Mouse (Mus musculus): ENCODE data around the gene Scarf1. TPM values are rescaled to one million over a fixed set of nuclear protein-coding genes. Genes with fewer than 3 reads are reported as not detected.
A peak's percentile ranks its signal among the peaks of the same experiment; 100 is the strongest.

Gene Scarf1
- polyA plus RNA-seq, 1 experiment from 2014 or later: 17.7 TPM

- H3K4me1 ChIP-seq (replicated peaks; ENCODE audit: control insufficient read depth, insufficient read depth, low read length): peaks cover 12% of the 10 kb centered on the region
- peak overlapping the region; percentile 50; the same call in 1 of the 2 replicates for H3K9ac ChIP-seq (ENCODE audit: low read length)
- H3K27me3 ChIP-seq (ENCODE audit: control insufficient read depth, insufficient read depth, low read depth, low read length): no peaks in the 10 kb centered on the region
- no peaks in the 10 kb centered on the region for H3K9me3 ChIP-seq (ENCODE audit: control insufficient read depth, low read length)
- H3K4me3 ChIP-seq (ENCODE audit: low read length): no peak overlapping the region
- ATAC-seq (ENCODE audit: low read depth): peak; percentile 92
- WGBS: 8% methylated on average over 12 of the region's 12 CpGs
- H3K36me3 ChIP-seq (ENCODE audit: control insufficient read depth, insufficient read depth, low read length): no peaks in the 10 kb centered on the region
- H3K4me2 ChIP-seq (ENCODE audit: low read depth, low read length): peak overlapping the region; percentile 36; the same call in 1 of the 2 replicates
- H3K27ac ChIP-seq (ENCODE audit: low read length): peak overlapping the region; percentile 23
These were observed 59.7 kb downstream of the Scarf1 start for GRCm38 (mm10) chr11:75572854-75573650.

DNA sequence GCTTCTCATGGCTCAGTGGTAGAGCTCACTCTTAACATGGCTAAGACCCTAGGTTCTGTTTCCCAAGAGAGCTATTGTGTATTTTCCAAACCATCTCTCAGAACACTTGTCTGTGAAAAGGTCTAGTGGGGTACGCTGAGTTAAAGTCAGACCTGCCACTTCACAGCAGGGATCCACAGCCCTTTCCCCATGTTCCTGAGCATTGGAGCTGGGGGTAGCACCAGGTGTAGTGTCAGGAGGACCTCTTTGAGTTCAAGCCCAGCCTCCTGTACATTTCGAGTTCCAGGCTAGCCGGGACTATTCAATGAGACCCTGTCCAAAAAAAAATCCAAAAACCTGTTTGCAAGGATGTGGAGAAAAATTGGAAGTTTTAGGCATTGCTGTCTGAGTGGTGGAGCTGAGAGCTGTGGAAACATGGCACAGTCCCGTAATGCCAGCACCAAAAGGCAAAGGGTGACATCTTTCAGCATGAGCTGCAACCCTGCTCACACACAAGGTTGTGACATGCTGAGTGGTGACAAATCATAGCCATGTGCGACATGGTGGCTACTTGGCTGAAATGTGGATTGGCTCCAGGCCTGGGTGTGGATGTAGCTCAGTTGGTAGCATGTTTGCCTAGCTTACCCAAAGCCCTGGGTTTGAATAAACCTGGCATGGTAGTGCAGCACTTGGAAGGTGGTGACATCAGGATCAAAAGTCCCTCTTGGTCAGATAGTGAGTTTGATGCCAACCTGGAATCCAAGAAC lies 61.2 kb downstream of the Scarf1 start:
- Histone ChIP-seq H3K36me3 (ENCODE audit: control insufficient read depth, insufficient read depth, low read length) (no peaks in the 10 kb centered on the region), H3K9me3 (ENCODE audit: control insufficient read depth, low read length) (no peaks in the 10 kb centered on the region), H3K4me3 (ENCODE audit: low read length) (no peak overlapping the region), H3K4me2 (ENCODE audit: low read depth, low read length) (no peak overlapping the region), H3K27ac (ENCODE audit: low read length) (no peak overlapping the region), H3K9ac (ENCODE audit: low read length) (no peak overlapping the region), H3K27me3 (ENCODE audit: control insufficient read depth, insufficient read depth, low read depth, low read length) (no peaks in the 10 kb centered on the region), H3K4me1 (replicated peaks; ENCODE audit: control insufficient read depth, insufficient read depth, low read length) (peaks cover 12% of the 10 kb centered on the region)
- 78% methylated on average over 5 of the region's 5 CpGs for WGBS
- no peak for ATAC-seq (ENCODE audit: low read depth)

DNA sequence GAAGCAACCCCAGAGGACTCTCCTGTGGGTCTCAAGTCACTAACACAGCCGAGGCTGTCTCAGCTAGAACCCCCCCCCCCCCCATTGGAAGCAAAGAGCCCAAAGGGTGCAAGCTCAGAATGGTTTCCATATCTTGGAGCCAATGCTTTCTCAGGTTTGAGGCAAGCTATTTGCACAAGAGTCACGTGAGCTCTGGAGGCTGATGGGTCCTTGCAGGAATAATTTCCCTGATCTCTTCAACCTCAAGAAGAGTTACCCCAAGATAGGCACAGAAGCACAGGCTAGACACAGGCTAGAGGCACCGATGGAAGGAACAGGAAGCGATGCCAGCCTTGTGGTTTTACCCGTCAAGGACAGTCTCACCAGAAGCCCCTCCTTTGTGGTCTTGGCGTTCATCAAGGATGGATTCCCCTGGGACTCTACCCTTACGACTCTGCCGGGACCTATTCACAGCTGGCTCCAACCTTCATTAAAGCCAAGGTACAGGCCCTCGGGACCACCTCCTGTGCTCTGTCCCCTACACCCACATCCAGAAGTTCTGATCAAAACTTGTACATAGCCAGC lies 62.3 kb downstream of the Scarf1 start:
- Histone ChIP-seq H3K27me3 (ENCODE audit: control insufficient read depth, insufficient read depth, low read depth, low read length) (no peaks in the 10 kb centered on the region), H3K27ac (ENCODE audit: low read length) (no peak overlapping the region), H3K36me3 (ENCODE audit: control insufficient read depth, insufficient read depth, low read length) (no peaks in the 10 kb centered on the region), H3K9ac (ENCODE audit: low read length) (no peak overlapping the region), H3K4me3 (ENCODE audit: low read length) (no peak overlapping the region), H3K9me3 (ENCODE audit: control insufficient read depth, low read length) (no peaks in the 10 kb centered on the region), H3K4me2 (ENCODE audit: low read depth, low read length) (no peak overlapping the region), H3K4me1 (replicated peaks; ENCODE audit: control insufficient read depth, insufficient read depth, low read length) (peaks cover 12% of the 10 kb centered on the region)
- WGBS: 61% methylated on average over 9 of the region's 9 CpGs
- no peak for ATAC-seq (ENCODE audit: low read depth)

MicroRNAs within 50 kb of the gene (microRNA counts, 519-probe panel; counts per million panel counts)
- microRNA mmu-miR-22: 4,345 counts per million, percentile 88 among the panel's probes with 10 or more counts

Small RNA genes lying within 50 kb of the gene (microRNA-seq; reads per million reads assigned to microRNA genes)
- gene Mir22 (3,679 reads per million, percentile 88 among the genes with 10 or more reads in this experiment), gene Mir3971 (not detected)

Other genes with a start within 250 kb of the Scarf1 start
- 172 and 191 TPM in 2 replicates for gene Rpa1, start 165.2 kb upstream of the Scarf1 start, polyA plus RNA-seq (2015; fragmentation: Nextera tagmentation; extraction: Ambion mirVana)
- 14.1 and 16.9 TPM in 2 replicates for gene Smyd4, start 165.1 kb upstream of the Scarf1 start, polyA plus RNA-seq (2015; fragmentation: Nextera tagmentation; extraction: Ambion mirVana)
- gene Serpinf1, start 90.8 kb upstream of the Scarf1 start, polyA plus RNA-seq (2015; fragmentation: Nextera tagmentation; extraction: Ambion mirVana): 61.3 and 67.5 TPM in 2 replicates
- 0.95 and 9.2 TPM in 2 replicates for gene Serpinf2, start 73.9 kb upstream of the Scarf1 start, polyA plus RNA-seq (2015; fragmentation: Nextera tagmentation; extraction: Ambion mirVana)
- 5.3 and 5.9 TPM in 2 replicates for gene Wdr81, start 58.8 kb upstream of the Scarf1 start, polyA plus RNA-seq (2015; fragmentation: Nextera tagmentation; extraction: Ambion mirVana)
- 16.7 and 17.1 TPM in 2 replicates for gene Tlcd2, start 51.8 kb upstream of the Scarf1 start, polyA plus RNA-seq (2015; fragmentation: Nextera tagmentation; extraction: Ambion mirVana)
- 46.0 and 47.6 TPM in 2 replicates for gene Prpf8, start 26.7 kb upstream of the Scarf1 start, polyA plus RNA-seq (2015; fragmentation: Nextera tagmentation; extraction: Ambion mirVana)
- gene Rilp, start 3.4 kb upstream of the Scarf1 start, polyA plus RNA-seq (2015; fragmentation: Nextera tagmentation; extraction: Ambion mirVana): 0.83 and 0.89 TPM in 2 replicates
- gene Slc43a2, start 18.2 kb downstream of the Scarf1 start, polyA plus RNA-seq (2015; fragmentation: Nextera tagmentation; extraction: Ambion mirVana): 7.2 and 7.4 TPM in 2 replicates
- 63.7 and 63.8 TPM in 2 replicates for gene Pitpna, start 74.6 kb downstream of the Scarf1 start, polyA plus RNA-seq (2015; fragmentation: Nextera tagmentation; extraction: Ambion mirVana)
- gene Inpp5k, start 117.4 kb downstream of the Scarf1 start, polyA plus RNA-seq (2015; fragmentation: Nextera tagmentation; extraction: Ambion mirVana): 33.8 and 35.4 TPM in 2 replicates
- gene Myo1c, start 137.0 kb downstream of the Scarf1 start, polyA plus RNA-seq (2015; fragmentation: Nextera tagmentation; extraction: Ambion mirVana): 93.0 and 96.5 TPM in 2 replicates
- 108 and 112 TPM in 2 replicates for gene Crk, start 165.7 kb downstream of the Scarf1 start, polyA plus RNA-seq (2015; fragmentation: Nextera tagmentation; extraction: Ambion mirVana)
- 833 and 905 TPM in 2 replicates for gene Ywhae, start 219.3 kb downstream of the Scarf1 start, polyA plus RNA-seq (2015; fragmentation: Nextera tagmentation; extraction: Ambion mirVana)

All from lung, embryonic 16.5 days (tissue).